Mouse (Mus musculus): ENCODE measurements around the gene Degs2.

DNA sequence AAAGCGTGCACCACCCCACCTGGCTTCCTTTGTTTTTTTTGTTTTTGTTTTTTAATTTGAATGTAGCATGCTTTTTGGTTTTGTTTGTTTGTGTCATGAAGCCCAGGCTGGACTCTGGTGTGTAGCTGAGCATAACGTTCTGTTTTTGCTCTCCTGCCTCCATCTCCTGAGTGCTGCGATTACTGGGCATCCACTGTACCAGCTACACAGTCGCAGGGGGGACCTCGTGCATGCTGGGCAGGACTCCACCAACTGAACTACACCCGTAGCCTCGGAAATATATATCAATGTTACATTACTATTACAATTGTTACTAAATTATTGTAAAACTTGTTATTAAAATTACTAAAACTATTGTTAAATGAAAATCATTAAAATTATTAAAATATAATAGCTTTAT is 35.7 kb upstream of the Degs2 start:
- TF ChIP-seq CTCF (IDR thresholded peaks at IDR 0.05; ENCODE audit: low read depth) (no peak), EP300 (IDR thresholded peaks at IDR 0.05; ENCODE audit: low read depth) (no peak)
